Mouse (Mus musculus) induced T-regulatory cell, adult 2 months (primary cell): ENCODE data around the gene Gipc2.

Experiments
- DNase-seq: peaks from one replicate; pipeline ENCODE4 v3.0.0-alpha.2; 2012; ENCODE audit warnings: low read depth

Gene Gipc2

GRCm38 (mm10) chr3:152190679-152191477 lies 24.8 kb upstream of the Gipc2 start:
- DNase-seq: no peak

GRCm38 (mm10) chr3:152189306-152189705 lies 23.3 kb upstream of the Gipc2 start:
- DNase-seq: no peak

GRCm38 (mm10) chr3:152186106-152186505 lies 20.1 kb upstream of the Gipc2 start:
- no peak for DNase-seq

- no peak for DNase-seq
Observed at GRCm38 (mm10) chr3:152183522-152183921, 17.5 kb upstream of the Gipc2 start.

GRCm38 (mm10) chr3:152180624-152181023 lies 14.6 kb upstream of the Gipc2 start:
- no peak for DNase-seq

GRCm38 (mm10) chr3:152179285-152179684 lies 13.3 kb upstream of the Gipc2 start:
- no peak for DNase-seq

GRCm38 (mm10) chr3:152178816-152179215 lies 12.8 kb upstream of the Gipc2 start:
- no peak for DNase-seq

- no peak for DNase-seq
Observed at GRCm38 (mm10) chr3:152172322-152172935, 6.4 kb upstream of the Gipc2 start.

- DNase-seq: no peak
Observed at GRCm38 (mm10) chr3:152171862-152172261, 5.8 kb upstream of the Gipc2 start.

- no peak for DNase-seq
Observed at GRCm38 (mm10) chr3:152171236-152171635, 5.2 kb upstream of the Gipc2 start.

GRCm38 (mm10) chr3:152170407-152170806 lies 4.4 kb upstream of the Gipc2 start:
- no peak for DNase-seq

GRCm38 (mm10) chr3:152168007-152168406 lies 2.0 kb upstream of the Gipc2 start:
- DNase-seq: no peak

GRCm38 (mm10) chr3:152166699-152167451 lies 845 bp upstream of the Gipc2 start:
- no peak for DNase-seq

- DNase-seq: peak; percentile 11
Observed at GRCm38 (mm10) chr3:152165351-152166098, 505 bp downstream of the Gipc2 start.

- no peak for DNase-seq
Observed at GRCm38 (mm10) chr3:152165014-152165350, 1.0 kb downstream of the Gipc2 start.

GRCm38 (mm10) chr3:152163320-152163719 lies 2.7 kb downstream of the Gipc2 start:
- no peak for DNase-seq

- DNase-seq: no peak
Observed at GRCm38 (mm10) chr3:152160607-152161006, 5.4 kb downstream of the Gipc2 start.

GRCm38 (mm10) chr3:152159321-152159720 lies 6.7 kb downstream of the Gipc2 start:
- DNase-seq: no peak

- DNase-seq: no peak
Observed at GRCm38 (mm10) chr3:152158344-152159291, 7.4 kb downstream of the Gipc2 start.

GRCm38 (mm10) chr3:152156816-152157496 lies 9.1 kb downstream of the Gipc2 start:
- no peak for DNase-seq
